Mouse (Mus musculus) adrenal gland, postnatal 14 days (tissue): ENCODE data around the gene Inmt. TPM values are rescaled to one million over a fixed set of nuclear protein-coding genes. Genes with fewer than 3 reads are reported as not detected.

Experiments used
- DNase-seq: peaks from one replicate; pipeline ENCODE4 v3.0.0; 2021; ENCODE audit warnings: mixed read lengths
- total RNA-seq: library from RNA; stranded (reverse); gene quantifications from 2 replicates; pipeline ENCODE4 v1.2.3, GENCODE M21; 2021

Gene Inmt
- total RNA-seq, 1 experiment from 2014 or later: 25.6 TPM

DNA sequence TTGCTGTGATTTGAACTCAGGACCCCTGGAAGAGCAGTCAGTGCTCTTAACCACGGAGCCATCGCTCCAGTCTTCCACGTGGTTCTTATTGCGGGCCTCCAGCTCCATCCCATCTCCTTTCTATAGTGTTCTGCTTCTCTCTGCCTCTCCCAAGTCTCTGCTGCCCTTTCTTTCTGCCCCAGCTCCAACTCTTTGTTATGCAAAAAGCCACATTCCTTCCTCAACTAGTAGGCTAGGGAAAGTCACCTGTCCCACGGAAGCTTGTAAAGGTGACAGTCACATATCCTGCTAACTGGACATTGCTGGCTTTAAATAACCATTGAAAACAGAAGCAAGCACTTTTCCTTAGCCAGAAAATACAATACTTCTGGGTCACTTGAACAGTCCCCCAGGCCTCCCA, 5.0 kb downstream of the Inmt start:
- DNase-seq: no peak

DNA sequence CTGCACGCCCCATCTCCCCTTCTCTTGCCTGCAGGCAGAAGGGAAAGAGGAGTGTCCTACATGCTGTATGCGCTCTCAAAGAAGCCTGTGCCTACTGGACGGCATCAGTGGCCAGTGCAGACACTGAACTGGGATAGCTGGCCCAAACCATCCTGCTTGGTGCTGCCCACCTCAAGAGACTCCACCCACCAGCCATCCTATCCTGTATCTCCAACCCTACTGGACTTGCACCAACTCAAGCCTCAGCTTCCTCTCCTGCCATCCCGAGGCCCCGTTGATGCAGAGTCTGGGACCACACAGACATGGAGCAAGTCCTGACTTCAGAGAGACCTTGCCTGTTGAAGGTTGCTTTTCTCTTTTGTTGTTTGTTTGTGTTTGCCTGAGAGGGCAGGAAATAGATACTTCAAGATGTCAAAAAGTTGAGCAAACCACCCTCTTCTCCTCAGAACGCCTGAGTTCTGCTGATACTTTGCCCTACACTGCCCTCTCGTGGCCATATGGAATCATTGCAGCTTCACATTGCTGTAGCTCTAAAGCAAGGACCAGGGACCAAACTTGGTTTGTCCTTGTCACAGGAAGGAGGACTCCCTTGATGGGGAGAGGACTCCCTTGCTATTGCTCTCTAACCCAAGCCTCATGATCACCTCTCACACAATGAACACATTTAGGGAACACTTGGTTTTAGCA, 7.9 kb downstream of the Inmt start:
- peak; percentile 82 for DNase-seq

DNA sequence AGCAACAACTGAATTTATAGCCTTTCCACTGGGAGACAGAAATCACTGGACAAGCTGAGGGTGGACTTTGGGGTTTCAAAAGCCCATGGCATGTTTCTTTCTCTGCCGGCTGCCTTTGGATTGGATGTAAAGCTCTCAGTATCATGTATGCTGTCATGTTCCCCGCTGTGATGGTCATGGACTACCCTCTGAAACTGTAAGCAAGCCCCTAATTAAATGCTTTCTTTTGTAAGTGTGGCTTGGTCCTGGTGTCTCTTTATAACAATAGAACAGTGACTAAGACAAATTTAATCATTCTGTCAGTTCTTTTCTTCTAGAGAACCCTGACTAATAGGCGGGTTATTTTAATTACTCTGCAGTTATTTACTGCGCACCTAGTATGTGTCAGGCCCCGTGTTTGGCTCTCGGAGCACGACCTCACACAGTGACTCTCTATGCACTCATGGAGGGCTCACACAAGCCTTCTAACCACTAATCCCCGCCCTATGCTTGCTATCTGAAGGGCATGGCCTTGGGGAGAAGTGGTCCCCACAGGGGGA, 11.7 kb downstream of the Inmt start:
- no peak for DNase-seq

DNA sequence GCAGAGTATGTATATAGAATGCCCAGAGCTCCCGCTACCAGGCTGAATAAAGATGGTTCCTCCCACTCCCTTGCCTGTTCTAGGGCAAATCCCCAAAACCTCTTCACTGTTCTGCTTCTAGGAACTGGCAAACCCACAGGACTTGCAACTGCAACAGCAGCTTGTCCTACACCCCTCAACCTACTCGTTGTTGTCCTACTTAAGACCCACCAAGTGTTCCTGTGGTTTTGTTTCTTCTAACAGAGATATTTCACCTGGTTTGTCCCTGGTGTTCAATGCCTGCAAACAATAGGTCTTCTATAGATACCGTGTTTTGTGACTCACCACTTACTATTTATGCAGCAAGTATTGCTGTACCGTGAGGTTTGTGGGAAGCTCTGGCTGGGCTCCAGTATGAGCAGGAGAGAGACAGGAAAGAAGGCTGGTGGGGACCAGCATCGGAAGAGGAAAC, 13.5 kb downstream of the Inmt start:
- no peak for DNase-seq

DNA sequence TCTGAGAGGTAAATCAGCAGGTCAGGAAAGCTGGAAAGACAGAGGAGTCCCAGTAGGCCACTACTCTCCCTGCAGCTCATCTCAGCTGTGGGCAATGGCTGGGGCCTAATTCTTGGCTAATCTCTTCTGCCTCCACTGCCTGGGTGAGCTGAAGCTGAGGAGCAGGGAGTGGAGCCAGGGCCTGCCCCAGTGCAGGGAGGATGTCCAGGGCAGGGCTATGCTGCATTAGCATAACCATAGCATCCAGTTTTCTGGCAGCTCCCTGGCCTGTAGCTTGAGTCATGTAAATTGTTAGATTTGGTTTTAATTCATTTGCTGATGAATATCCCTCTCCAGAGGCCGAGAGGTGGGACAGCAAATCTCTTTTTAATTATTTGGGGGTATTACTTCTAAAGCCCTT, 15.6 kb downstream of the Inmt start:
- no peak for DNase-seq

DNA sequence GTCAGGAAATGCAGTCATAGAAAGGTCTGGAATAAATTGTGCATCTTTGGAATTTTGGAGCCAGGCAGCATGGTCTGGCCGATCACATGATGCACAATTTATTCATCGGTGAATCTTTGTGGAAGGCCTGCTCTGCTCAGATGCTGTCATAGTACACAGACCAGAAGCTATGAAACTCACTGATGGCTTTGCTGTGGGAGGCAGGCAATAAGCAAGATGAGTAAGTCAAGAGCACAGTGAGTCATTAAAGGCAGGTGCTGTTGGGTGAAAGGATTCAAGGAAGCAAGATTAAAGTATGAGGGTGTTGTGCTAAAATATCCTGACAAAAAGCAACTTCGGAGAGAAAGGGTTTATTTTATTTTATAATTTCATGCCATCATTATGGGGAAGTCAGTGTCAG, 22.6 kb downstream of the Inmt start:
- no peak for DNase-seq

DNA sequence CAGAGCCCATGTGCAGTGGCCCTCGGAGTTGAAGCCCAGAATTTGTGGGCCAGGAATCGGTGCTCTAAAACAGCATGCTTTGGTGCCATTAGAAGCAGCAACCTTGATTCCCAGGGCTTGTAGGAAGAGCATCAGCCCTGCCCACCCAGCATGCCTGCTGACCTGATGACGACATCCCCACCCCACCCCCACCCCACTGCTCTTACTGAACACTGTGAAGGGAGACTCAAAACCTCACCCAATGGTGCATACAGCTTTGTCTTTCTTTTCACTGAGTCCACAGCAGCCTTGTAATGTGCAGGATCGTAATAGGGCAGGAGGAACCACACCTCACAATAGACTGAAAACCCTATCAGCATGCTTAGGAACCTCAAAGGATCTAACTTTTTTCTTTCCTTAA, 28.7 kb downstream of the Inmt start:
- no peak for DNase-seq

DNA sequence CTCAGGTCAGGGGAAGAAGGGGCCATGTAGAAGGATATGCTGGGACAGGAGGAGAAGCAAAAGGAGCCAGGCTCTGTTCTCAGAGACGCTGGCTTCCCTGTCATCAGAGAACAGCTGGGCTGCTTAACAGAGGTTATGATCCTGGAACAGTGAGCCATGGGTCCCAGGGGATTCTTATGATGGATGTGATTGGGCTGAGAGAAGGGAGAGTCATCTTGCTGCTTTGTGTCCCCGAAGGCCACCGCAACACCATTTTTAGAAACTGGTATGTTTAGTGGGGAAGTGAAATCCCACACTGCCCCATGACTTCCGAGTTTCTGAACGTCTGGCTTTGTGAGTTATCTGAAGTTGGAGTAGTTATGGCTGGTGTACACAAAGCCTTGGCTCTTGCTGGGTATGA, 29.6 kb downstream of the Inmt start:
- no peak for DNase-seq

DNA sequence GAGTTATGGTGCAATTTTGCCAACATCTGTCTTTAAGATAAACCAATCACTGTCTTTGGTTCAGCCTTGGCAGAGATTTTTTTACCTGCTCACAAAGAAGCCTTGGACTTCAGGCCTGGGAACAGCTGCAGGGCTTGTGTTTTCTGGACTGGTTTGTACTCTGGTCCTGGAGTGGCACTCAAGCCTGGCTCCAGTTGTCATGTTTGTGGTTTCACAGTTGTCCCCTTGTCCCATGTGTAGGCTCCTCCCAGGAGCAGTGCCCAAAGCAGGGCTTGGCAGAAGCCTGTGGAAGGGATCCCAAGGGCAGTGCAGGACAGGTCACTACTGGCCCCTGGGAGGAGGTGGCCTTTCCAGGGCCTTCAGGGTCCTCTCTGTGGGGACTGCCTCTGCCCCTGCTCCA, 36.5 kb downstream of the Inmt start:
- DNase-seq: peak; percentile 27

DNA sequence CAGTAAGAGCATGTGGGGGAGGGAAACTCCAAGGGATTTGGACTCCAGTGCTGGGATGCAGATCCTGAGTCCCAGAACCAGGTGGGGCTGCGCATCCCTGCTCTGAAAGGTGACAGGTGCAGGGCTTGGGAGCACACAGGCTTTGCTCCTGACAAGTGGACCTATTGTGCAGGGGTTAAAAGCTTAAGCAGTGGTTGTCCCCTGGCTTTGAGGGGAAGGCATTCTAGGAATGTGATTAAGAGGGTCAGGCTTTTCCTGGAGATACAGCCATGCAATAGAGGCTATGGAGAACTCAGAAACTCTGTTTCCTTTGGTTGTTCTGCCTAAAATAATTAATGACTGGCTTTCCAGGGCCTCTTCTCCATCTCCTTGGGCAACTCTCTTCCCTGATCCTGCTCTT, 41.4 kb downstream of the Inmt start:
- no peak for DNase-seq

DNA sequence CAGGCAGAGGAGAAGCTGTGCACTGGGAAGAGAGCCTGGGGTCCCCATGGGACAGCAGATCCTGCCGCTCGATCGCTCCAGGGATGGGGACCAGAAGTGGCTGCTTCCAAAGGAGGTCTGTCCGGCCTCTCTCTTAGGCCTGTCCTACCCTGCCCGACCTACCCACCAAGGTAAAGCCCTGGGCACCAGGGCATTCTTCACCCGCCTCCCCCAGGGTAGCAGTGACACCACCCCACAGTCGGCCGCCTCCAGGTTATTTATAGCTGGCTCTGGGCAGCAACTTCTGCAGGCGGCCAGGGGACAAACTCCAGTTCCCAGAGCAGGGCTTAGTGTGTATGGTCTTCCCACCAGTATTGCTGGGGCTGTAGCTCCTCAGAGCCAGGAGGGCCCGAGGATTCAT, 42.0 kb downstream of the Inmt start, which contains the start of gene Crhr2:
Gene Crhr2, minus strand, starts transcription at position 223 of the 400 bp plus-strand sequence.
- DNase-seq: no peak

DNA sequence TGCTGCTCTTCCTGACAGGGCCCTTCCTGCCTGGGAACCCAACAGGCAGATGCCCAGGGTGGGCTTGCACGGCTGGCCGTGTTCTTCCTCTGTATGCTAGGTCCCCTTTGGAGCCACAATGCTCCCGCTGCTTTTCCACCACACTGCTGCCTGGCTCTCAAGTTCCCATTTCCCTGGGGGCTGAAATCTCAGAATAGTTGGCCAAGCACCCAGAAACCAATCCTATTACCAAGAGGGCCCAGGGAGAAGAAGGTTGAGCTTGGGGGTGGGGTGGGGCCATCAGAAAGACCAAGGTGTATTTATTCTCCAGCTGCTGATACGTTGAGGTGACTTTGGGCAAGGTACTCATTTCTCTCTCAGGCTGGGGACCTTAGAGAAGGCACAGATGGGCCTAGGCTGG, 43.5 kb downstream of the Inmt start:
- peak; percentile 42 for DNase-seq

DNA sequence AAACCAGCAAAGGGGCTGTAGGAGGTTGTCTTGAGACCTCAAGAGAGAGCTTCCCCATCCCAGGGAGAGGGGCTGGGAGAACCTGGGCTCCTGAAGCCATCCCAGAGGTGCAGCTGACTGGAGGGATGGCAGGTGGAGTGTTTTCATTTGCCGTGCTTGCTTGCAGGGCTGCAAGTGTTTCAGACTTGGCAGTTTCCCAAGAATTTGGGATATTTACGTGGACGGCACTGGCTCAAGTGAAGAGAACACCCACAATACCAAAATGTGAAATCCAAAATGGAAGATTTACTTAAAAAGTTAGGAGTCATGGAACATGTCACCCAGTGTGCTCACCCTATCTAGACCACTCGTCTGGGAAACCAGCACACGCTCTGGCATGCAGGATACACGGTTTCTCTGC, 44.2 kb downstream of the Inmt start:
- no peak for DNase-seq

DNA sequence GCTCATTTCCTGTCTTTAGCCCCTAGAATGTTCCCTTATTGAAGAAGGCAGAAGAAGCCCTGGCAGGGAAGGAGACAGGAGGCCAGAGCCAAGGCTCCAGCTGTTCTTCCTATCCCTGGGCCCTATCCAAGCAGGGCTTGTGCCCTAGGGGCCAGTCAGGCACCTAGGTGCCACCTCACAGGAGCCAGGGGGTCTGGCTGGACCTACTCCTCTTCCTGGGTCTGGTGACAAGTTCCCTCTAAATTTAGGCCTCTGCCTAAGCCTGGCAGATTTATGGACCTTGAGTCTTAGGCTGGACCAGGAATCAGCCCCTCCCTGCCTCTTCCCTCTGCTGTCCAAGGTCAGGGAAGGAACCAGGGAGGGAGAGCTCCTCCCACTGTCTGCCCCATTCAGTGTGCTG, 46.5 kb downstream of the Inmt start:
- no peak for DNase-seq

DNA sequence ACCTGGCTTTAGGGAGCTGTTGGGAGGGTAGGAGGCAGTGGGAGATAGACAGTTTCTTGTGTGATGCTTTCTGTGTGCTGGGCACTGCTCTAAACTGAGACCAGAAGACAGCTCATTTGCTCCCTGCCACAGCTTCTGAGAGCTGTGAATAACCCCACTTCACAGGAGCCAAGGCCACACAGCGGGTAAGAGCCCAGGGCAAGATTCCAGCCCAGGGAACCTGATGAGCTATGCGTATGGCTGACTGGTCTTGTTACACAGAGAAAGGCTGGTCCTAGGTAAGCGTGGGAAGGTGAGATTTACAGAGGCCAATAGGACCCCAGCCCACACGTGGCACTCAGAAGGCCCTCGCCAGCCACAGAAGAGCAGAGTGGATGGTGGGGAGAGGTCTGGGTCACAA, 48.3 kb downstream of the Inmt start:
- DNase-seq: no peak

DNA sequence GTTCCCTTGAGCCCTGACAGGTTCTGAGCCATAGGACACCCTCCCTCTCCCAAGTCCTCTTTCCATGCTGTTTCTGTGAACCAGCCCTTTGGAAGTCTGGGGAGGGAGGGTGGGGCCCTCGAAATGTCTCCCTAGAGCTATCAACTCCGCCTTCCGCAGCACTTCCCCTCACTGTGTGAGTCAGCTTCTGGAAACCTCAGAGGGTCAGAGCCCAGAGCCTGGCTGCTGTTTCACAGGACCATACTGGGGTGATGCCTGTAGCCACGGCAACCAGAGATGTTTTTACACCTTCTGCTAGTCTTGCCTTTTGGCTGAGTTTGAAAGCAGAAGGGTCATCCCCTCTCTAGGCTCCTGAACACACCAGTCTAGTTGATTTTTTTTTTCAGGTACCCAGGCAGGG, 51.8 kb downstream of the Inmt start:
- DNase-seq: no peak

Other genes with a start within 250 kb of the Inmt start
- gene Nod1, start 202.4 kb downstream of the Inmt start, total RNA-seq: 9.2 and 12.8 TPM in 2 replicates
- gene Ggct, start 182.1 kb downstream of the Inmt start, total RNA-seq: 5.3 and 7.8 TPM in 2 replicates
- 102 and 118 TPM in 2 replicates for gene Gars, start 137.0 kb downstream of the Inmt start, total RNA-seq
- gene Crhr2, start 42.0 kb downstream of the Inmt start, total RNA-seq: not detected in 2 replicates
- 5.4 and 5.8 TPM in 2 replicates for gene Mindy4, start 28.3 kb upstream of the Inmt start, total RNA-seq
- gene Aqp1, start 161.4 kb upstream of the Inmt start, total RNA-seq: 265 and 326 TPM in 2 replicates
- not detected in 2 replicates for gene Ghrhr, start 201.3 kb upstream of the Inmt start, total RNA-seq